Mouse (Mus musculus) bone marrow macrophage, adult 2 months (primary cell): ENCODE measurements around the gene Lhx1. TPM values are rescaled to one million over a fixed set of nuclear protein-coding genes. Genes with fewer than 3 reads are reported as not detected.

Source experiments
- H3K27ac ChIP-seq: 2 replicates; pipeline ENCODE4 v1.5.1; 2012; ENCODE audit warnings: low read depth, low read length; ENCODE audit not compliant: insufficient read depth
- H3K4me1 ChIP-seq: 2 replicates; pipeline ENCODE4 v1.6.1; 2012; ENCODE audit warnings: low read length; ENCODE audit not compliant: control insufficient read depth, insufficient read depth
- H3K4me3 ChIP-seq: 2 replicates; pipeline ENCODE4 v1.5.1; 2012; ENCODE audit warnings: mild to moderate bottlenecking, low read length, moderate library complexity; ENCODE audit not compliant: insufficient read depth
- CTCF ChIP-seq: IDR thresholded peaks from 2 replicates; pipeline ENCODE4 v1.5.1; 2012; ENCODE audit warnings: low read depth, mild to moderate bottlenecking, low read length, moderate library complexity
- POLR2A ChIP-seq: IDR thresholded peaks from 2 replicates; pipeline ENCODE4 v1.6.1; 2012; ENCODE audit warnings: mild to moderate bottlenecking, low read depth, low read length, borderline replicate concordance
- polyA plus RNA-seq: library from polyadenylated mRNA; stranded (reverse); fragments of >200 nt; gene quantifications from 2 replicates; pipeline ENCODE4 v1.2.4, GENCODE M21; 2012; ENCODE audit not compliant: missing spikeins, insufficient read depth, insufficient read length

The Lhx1 gene
- polyA plus RNA-seq, 1 experiment = not detected

- no peak overlapping the region for H3K27ac ChIP-seq
- TF ChIP-seq CTCF = no peak
- no peaks in the 10 kb centered on the region for H3K4me1 ChIP-seq
- H3K4me3 ChIP-seq = no peak overlapping the region
These were observed 37.5 kb upstream of the Lhx1 start for GRCm38 (mm10) chr11:84562758-84563347.

DNA sequence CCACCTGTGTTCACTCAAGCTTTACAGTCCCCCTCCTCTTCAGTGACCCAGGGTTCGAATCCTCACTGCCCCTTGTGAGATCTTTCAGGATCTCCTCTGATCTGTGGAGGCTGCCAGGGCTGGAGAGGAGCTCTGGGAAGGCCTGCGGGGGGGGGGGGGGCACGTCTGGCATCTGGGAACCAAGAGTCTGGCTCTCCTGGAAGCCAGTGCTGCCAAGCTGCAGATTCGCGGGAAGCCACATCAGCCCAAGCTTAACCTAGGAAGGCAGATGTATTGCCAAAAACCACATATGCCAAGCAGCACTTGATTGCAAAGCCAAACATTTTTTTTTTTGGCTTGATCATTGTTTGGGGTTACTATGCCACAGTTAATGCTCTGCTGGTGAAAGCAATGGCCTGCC, 36.2 kb upstream of the Lhx1 start:
- TF ChIP-seq CTCF (no peak), POLR2A (no peak)
- Histone ChIP-seq H3K4me3 (no peak overlapping the region), H3K27ac (no peak overlapping the region), H3K4me1 (no peaks in the 10 kb centered on the region)

DNA sequence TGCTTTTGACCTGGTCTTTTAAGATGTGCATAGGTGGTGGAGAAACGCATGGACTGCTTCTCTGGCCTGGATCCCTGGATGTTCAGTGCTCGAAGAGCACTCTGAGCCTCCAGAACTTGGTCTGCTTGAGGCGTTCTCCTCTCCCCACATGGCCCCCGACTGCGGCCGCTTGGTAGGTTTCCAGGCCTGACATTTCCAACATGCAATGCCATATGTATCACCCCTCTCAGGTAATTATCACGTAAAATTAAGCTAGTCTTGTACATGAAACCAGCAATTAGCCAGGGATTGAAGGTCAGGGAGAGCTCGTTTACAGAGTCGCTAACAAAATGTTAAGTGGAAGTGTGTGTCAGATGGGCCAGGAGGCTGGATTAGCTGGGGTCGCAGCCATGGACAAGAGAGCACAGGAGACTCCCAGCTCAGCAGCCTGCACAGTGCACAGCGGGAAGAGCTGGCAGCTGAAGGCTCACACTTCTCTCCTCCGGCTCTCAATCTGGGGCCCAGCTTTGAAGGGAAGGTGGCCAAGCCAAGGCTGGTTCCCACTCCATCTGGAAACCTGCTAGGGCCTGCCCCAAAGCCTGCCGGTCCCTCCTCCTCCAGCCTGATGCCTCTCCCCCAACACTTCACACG, 28.6 kb upstream of the Lhx1 start:
- H3K27ac ChIP-seq = no peak overlapping the region
- H3K4me3 ChIP-seq = no peak overlapping the region
- TF ChIP-seq POLR2A (no peak), CTCF (no peak)
- peaks cover 12% of the 10 kb centered on the region for H3K4me1 ChIP-seq

DNA sequence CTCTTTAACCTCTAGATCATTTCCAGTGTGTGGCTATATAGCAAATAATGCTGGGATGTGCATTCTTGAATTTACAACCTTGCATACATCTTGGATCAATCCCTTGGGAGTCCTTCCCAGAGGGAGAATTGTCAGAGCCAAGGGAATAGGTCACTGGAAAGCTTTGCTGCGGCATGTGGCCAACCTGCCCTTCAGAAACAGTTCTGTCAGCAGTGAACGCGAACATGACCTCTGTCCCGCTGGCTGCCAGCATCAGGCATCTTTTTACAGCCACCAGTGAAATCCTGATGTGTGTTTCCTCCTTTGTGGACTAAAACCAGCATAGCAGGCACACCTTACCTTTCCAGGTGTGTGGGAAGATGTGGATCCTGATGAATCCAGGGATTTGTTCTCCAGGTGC, 26.0 kb upstream of the Lhx1 start:
- Histone ChIP-seq H3K4me1 (peaks cover 12% of the 10 kb centered on the region), H3K4me3 (no peak overlapping the region), H3K27ac (no peak overlapping the region)
- TF ChIP-seq POLR2A (no peak), CTCF (no peak)

DNA sequence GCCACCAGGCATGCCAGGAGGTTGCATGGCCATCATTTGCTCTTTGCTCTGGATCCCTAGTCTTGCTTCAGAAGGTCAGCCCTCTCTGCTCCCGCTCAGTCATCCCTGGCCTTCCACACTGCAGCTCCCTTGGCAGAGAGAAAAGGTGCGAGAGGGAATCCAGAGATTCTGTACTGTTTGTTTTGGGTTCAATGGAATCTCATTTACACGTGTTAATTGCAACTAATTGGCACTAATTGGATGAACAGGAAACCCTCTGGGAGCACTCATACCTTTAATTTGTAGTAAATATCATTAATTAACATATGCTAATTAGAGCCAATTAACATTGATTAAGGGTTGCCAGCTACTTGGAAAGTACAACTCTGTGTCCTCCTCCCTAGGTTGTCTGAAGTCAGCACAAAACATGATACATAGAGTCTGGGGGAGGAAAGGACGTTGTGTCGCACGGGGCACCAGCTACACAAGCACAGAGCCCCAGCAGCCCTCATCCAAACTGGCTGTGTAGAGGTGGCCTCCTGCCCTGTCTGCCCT, 24.0 kb upstream of the Lhx1 start:
- peaks cover 2% of the 10 kb centered on the region for H3K4me1 ChIP-seq
- H3K4me3 ChIP-seq = no peak overlapping the region
- TF ChIP-seq CTCF = no peak
- no peak for TF ChIP-seq POLR2A
- H3K27ac ChIP-seq = no peak overlapping the region

DNA sequence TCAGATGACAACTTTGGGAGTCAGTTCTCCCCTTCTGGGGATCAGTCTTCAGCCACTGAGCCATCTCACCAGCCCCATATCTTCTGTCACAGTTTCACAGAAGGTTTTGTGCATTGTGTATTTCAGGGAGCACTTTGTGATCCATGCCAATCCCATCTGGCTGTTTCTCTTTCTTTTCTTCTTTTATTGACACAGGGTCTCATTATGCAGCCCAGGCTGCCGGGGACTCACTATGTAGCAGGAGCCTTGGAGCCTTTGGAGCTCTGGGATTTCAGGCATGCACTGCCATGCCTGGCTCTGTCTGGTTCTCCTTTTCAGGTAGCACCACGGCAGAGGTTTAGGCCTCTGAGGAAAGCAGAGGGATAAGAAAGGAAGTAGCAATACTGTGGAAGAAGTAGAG, 23.0 kb upstream of the Lhx1 start:
- no peak overlapping the region for H3K27ac ChIP-seq
- TF ChIP-seq POLR2A = no peak
- TF ChIP-seq CTCF = no peak
- no peaks in the 10 kb centered on the region for H3K4me1 ChIP-seq
- H3K4me3 ChIP-seq = no peak overlapping the region

DNA sequence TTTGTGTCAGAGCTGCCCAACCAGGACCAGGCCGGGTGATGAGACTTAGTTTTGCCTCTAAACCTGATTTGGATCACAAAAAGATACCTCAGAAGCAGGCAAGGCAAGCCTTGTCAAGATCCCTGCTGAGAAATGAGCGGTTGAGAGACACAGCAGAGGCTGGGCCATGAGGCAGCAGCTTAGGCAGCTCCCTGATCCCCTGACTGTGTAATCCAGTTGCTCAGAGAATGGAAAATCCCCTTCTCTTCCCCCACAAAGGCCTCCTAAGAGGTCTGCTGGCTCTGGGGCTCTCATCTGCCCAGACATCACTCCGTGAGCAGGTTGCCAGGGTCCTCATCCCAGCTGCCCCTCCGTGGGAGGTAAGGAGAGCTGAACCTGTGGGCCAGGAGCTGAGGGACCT, 14.6 kb upstream of the Lhx1 start:
- H3K27ac ChIP-seq = no peak overlapping the region
- no peaks in the 10 kb centered on the region for H3K4me1 ChIP-seq
- TF ChIP-seq POLR2A = no peak
- no peak for TF ChIP-seq CTCF
- H3K4me3 ChIP-seq = no peak overlapping the region

- no peak overlapping the region for H3K27ac ChIP-seq
These were observed 4.7 kb upstream of the Lhx1 start for GRCm38 (mm10) chr11:84529797-84530703.

GRCm38 (mm10) chr11:84529143-84529755, 3.9 kb upstream of the Lhx1 start:
- no peak for TF ChIP-seq POLR2A
- no peaks in the 10 kb centered on the region for H3K4me1 ChIP-seq
- no peak overlapping the region for H3K4me3 ChIP-seq
- H3K27ac ChIP-seq = no peak overlapping the region

More at GRCm38 (mm10) chr11:84529797-84530703, 4.7 kb upstream of the Lhx1 start:
- no peak for TF ChIP-seq CTCF
- no peak for TF ChIP-seq POLR2A
- Histone ChIP-seq H3K4me3 (no peak overlapping the region), H3K4me1 (no peaks in the 10 kb centered on the region)
